20 mouse cellular contexts compared by ENCODE assay signal in genomic region chr7:115376067-115376466, GRCm38 (mm10).
"Had no signal": no experiment of that assay in that cellular context is flagged by ENCODE, and none has a peak within 500 bp of the region (broad histone marks: within the 10 kb centered on the region; RNA-seq: fewer than 3 reads in every experiment).

No protein-coding gene starts in this region.

- DNase-seq: lung, adult 18-20 months; lung, embryonic 14.5 days; lung, postnatal 10 days; lung, postnatal 36 days; midbrain, embryonic 14.5 days; retina, postnatal 1 day; right cerebral cortex, adult 18-20 months; right cerebral cortex, postnatal 25 days; right cerebral cortex, postnatal 4 days; spleen, adult 18-20 months; thymus, adult 18-20 months; thymus, postnatal 14 days; thymus, postnatal 36 days had no signal

- H3K4me2 ChIP-seq: lung, embryonic 14.5 days; midbrain, embryonic 12.5 days; neural tube, embryonic 13.5 days; neural tube, embryonic 15.5 days had no signal

- H3K4me3 ChIP-seq: midbrain, embryonic 10.5 days; midbrain, embryonic 12.5 days; myocyte; neural tube, embryonic 13.5 days; neural tube, embryonic 15.5 days had no signal

- H3K27ac ChIP-seq: macrophage; midbrain, embryonic 10.5 days; midbrain, embryonic 12.5 days; neural tube, embryonic 13.5 days; neural tube, embryonic 15.5 days had no signal

- H3K9ac ChIP-seq: lung, embryonic 14.5 days; midbrain, embryonic 12.5 days; neural tube, embryonic 13.5 days; neural tube, embryonic 15.5 days had no signal

- H3K9me3 ChIP-seq: midbrain, embryonic 10.5 days; midbrain, embryonic 12.5 days; neural tube, embryonic 13.5 days; neural tube, embryonic 15.5 days had no signal

- H3K36me3 ChIP-seq: midbrain, embryonic 10.5 days; midbrain, embryonic 12.5 days; neural tube, embryonic 13.5 days; neural tube, embryonic 15.5 days had no signal

- H3K27me3 ChIP-seq: midbrain, embryonic 12.5 days; neural tube, embryonic 13.5 days; neural tube, embryonic 15.5 days had no signal

- ATAC-seq: midbrain, embryonic 16.5 days had no signal
